In genomic region chr6:51998409-51999156, GRCm38 (mm10) we compare ENCODE assay signal across 7 mouse cellular contexts. TPM values are rescaled to one million over a fixed set of nuclear protein-coding genes. Genes with fewer than 3 reads are reported as not detected.
DNase-seq lines count a peak whose midpoint lies in the region; ATAC-seq and TF ChIP-seq lines count a peak whose summit lies in the region.

No protein-coding gene starts in this region.

- peak; percentile 80 for TF ChIP-seq CTCF in kidney, postnatal 0 days (IDR thresholded peaks at IDR 0.05; ENCODE audit: low read depth)
- TF ChIP-seq CTCF in G1E (IDR thresholded peaks at IDR 0.05; ENCODE audit: low read depth, low read length), result peak; percentile 11; the same call in 1 of the 2 replicates
- peak; percentile 48; the same call in 1 of the 2 replicates for TF ChIP-seq CTCF in brain, embryonic 14.5 days (IDR thresholded peaks at IDR 0.05; ENCODE audit: borderline replicate concordance, extremely low read depth, insufficient read depth, insufficient read length)

- peak; percentile 89 for DNase-seq in kidney, postnatal 0 days (ENCODE audit: low spot score)
- no peak for DNase-seq in G1E (ENCODE audit: low spot score)
- no peak for DNase-seq in brain, embryonic 14.5 days (ENCODE audit: low read depth)
- DNase-seq in lung, postnatal 25 days (ENCODE audit: low spot score), result peak; percentile 33
- no peak for DNase-seq in right cerebral cortex, adult 18-20 months
- no peak for DNase-seq in cerebellum, adult 9-11 months

- no peak overlapping the region for H3K9ac ChIP-seq in kidney, postnatal 0 days (ENCODE audit: low read depth, low read length)
- H3K9ac ChIP-seq in kidney, embryonic 16.5 days (replicated peaks; ENCODE audit: low read length), result no peak overlapping the region

- H3K27ac ChIP-seq in kidney, postnatal 0 days, result no peak overlapping the region
- H3K27ac ChIP-seq in kidney, embryonic 16.5 days (ENCODE audit: low read length), result no peak overlapping the region

- WGBS in kidney, postnatal 0 days, result 35% methylated on average over 7 of the region's 7 CpGs
- WGBS in kidney, embryonic 16.5 days, result 40% methylated on average over 7 of the region's 7 CpGs

- H3K4me1 ChIP-seq in kidney, postnatal 0 days (replicated peaks; ENCODE audit: insufficient read depth, low read length), result no peaks in the 10 kb centered on the region
- 0 out of 2 replicates have a peak, but pooled peaks cover 7% of the 10 kb centered on the region for H3K4me1 ChIP-seq in kidney, embryonic 16.5 days (ENCODE audit: insufficient read depth, low read length)
- H3K4me1 ChIP-seq in G1E (ENCODE audit: insufficient read depth, low read depth, low read length), result no peaks in the 10 kb centered on the region

- H3K9me3 ChIP-seq in kidney, postnatal 0 days (replicated peaks; ENCODE audit: low read length), result no peaks in the 10 kb centered on the region
- no peaks in the 10 kb centered on the region for H3K9me3 ChIP-seq in kidney, embryonic 16.5 days (ENCODE audit: low read length)
- no peaks in the 10 kb centered on the region for H3K9me3 ChIP-seq in G1E (replicated peaks)

- ATAC-seq in kidney, postnatal 0 days (replicated peaks; ENCODE audit: low FRiP score, low read depth), result no peak
- ATAC-seq in kidney, embryonic 16.5 days (ENCODE audit: low FRiP score, low TSS enrichment), result no peak; the same call in 1 of the 2 replicates
- no peak for ATAC-seq in G1E (ENCODE audit: extremely low read depth, insufficient number of reproducible peaks, low FRiP score, poor library complexity, severe bottlenecking)

- no peak overlapping the region for H3K4me3 ChIP-seq in kidney, postnatal 0 days (replicated peaks; ENCODE audit: low read depth, low read length)
- H3K4me3 ChIP-seq in kidney, embryonic 16.5 days (ENCODE audit: low read length), result no peak overlapping the region
- H3K4me3 ChIP-seq in G1E (ENCODE audit: low read depth, low read length), result no peak overlapping the region

- H3K4me2 ChIP-seq in kidney, postnatal 0 days (ENCODE audit: low read length), result no peak overlapping the region
- no peak overlapping the region for H3K4me2 ChIP-seq in kidney, embryonic 16.5 days (replicated peaks; ENCODE audit: low read depth, low read length)

- H3K27me3 ChIP-seq in kidney, postnatal 0 days (ENCODE audit: insufficient read depth, low read length), result no peaks in the 10 kb centered on the region
- H3K27me3 ChIP-seq in kidney, embryonic 16.5 days (ENCODE audit: insufficient read depth, low read length), result 0 out of 2 replicates have a peak, but pooled peaks cover 6% of the 10 kb centered on the region
- H3K27me3 ChIP-seq in G1E (ENCODE audit: insufficient read depth, low read length), result no peaks in the 10 kb centered on the region

- no peaks in the 10 kb centered on the region for H3K36me3 ChIP-seq in kidney, postnatal 0 days (ENCODE audit: insufficient read depth, low read length)
- no peaks in the 10 kb centered on the region for H3K36me3 ChIP-seq in kidney, embryonic 16.5 days (ENCODE audit: insufficient read depth, low read length)
- peaks cover 12% of the 10 kb centered on the region for H3K36me3 ChIP-seq in G1E (replicated peaks)

- no peak for TF ChIP-seq POLR2A in brain, embryonic 14.5 days (IDR thresholded peaks at IDR 0.05; ENCODE audit: borderline replicate concordance, extremely low read depth, insufficient read depth, insufficient read length, poor library complexity, severe bottlenecking)

RNA-seq across cellular contexts. Expression of gene Skap2, which starts 13.8 kb away (rescaled TPM):
- 35.6 and 37.0 TPM in 2 replicates for polyA plus RNA-seq in kidney, postnatal 0 days (2015; fragmentation: Nextera tagmentation; extraction: Ambion mirVana)
- polyA plus RNA-seq in kidney, embryonic 16.5 days (2015; fragmentation: Nextera tagmentation; extraction: Ambion mirVana), result 35.4 and 36.8 TPM in 2 replicates
- 26.6 and 32.7 TPM in 2 replicates for total RNA-seq in G1E (2014; fragmentation: Nextera tagmentation)
- 143 and 163 TPM in 2 replicates for total RNA-seq in G1E (2017)
- polyA plus RNA-seq in G1E (2012), result 4.7 and 5.2 TPM in 2 replicates
- polyA plus RNA-seq in brain, embryonic 14.5 days (2012; rRNA removed), result 6.3 and 10.3 TPM in 2 replicates

Comparison
In these comparisons a context has a peak if more than half of its experiments do, and no peak if none do; other contexts are left out.
1. DNase-seq: peak in kidney, postnatal 0 days (single experiment) and lung, postnatal 25 days (single experiment); none in G1E (single experiment), brain, embryonic 14.5 days (single experiment), right cerebral cortex, adult 18-20 months (single experiment) and cerebellum, adult 9-11 months (single experiment).
2. CTCF ChIP-seq: peak in every context shown above with its lines; median percentile 80 in kidney, postnatal 0 days; 48 in brain, embryonic 14.5 days; 11 in G1E.